7 mouse cellular contexts compared by ENCODE assay signal in genomic region chr10:82795767-82796166, GRCm38 (mm10). TPM values are rescaled to one million over a fixed set of nuclear protein-coding genes. Genes with fewer than 3 reads are reported as not detected.
DNase-seq lines count a peak whose midpoint lies in the region; ATAC-seq and TF ChIP-seq lines count a peak whose summit lies in the region.

No protein-coding gene starts in this region.

- H3K4me3 ChIP-seq in layer of hippocampus, adult 2 months: peak overlapping the region; percentile 27; the same call in 1 of the 2 replicates
- H3K4me3 ChIP-seq in forebrain, embryonic 16.5 days (replicated peaks; ENCODE audit: low read length): peak overlapping the region; percentile 2; the same call in 1 of the 2 replicates
- peak overlapping the region; percentile 83 for H3K4me3 ChIP-seq in megakaryocyte, embryonic 14.5 days (replicated peaks)

- WGBS in forebrain, embryonic 16.5 days: 49% methylated on average over 8 of the region's 8 CpGs

- ATAC-seq in forebrain, embryonic 16.5 days: peak; percentile 34

- H3K9me3 ChIP-seq in forebrain, embryonic 16.5 days (ENCODE audit: control insufficient read depth, low read length): no peaks in the 10 kb centered on the region
- peaks cover 6% of the 10 kb centered on the region for H3K9me3 ChIP-seq in megakaryocyte, embryonic 14.5 days

- no peaks in the 10 kb centered on the region for H3K36me3 ChIP-seq in forebrain, embryonic 16.5 days (ENCODE audit: control insufficient read depth, insufficient read depth)
- H3K36me3 ChIP-seq in megakaryocyte, embryonic 14.5 days (replicated peaks; ENCODE audit: low read length): no peaks in the 10 kb centered on the region

- no peak for TF ChIP-seq POLR2A in brain, embryonic 14.5 days (IDR thresholded peaks at IDR 0.05; ENCODE audit: borderline replicate concordance, extremely low read depth, insufficient read depth, insufficient read length, poor library complexity, severe bottlenecking)

- 0 out of 2 replicates have a peak overlapping the region, but pooled peaks have one; percentile 13 for H3K9ac ChIP-seq in forebrain, embryonic 16.5 days (replicated peaks; ENCODE audit: low read depth, low read length)

- peak overlapping the region; percentile 44 for H3K4me2 ChIP-seq in forebrain, embryonic 16.5 days (ENCODE audit: low read length)

- H3K4me1 ChIP-seq in forebrain, embryonic 16.5 days (replicated peaks; ENCODE audit: control insufficient read depth, insufficient read depth, low read length): peaks cover 14% of the 10 kb centered on the region
- peaks cover 37% of the 10 kb centered on the region for H3K4me1 ChIP-seq in megakaryocyte, embryonic 14.5 days

- DNase-seq in layer of hippocampus, adult 2 months (ENCODE audit: low spot score in 2 of 2): no peak
- DNase-seq in layer of hippocampus, adult 9-11 months: no peak
- DNase-seq in brain, embryonic 14.5 days (ENCODE audit: low read depth): peak; percentile 25
- no peak for DNase-seq in adrenal gland, adult (ENCODE audit: inconsistent age in 2 of 2, low spot score in 1 of 2)
- no peak for DNase-seq in yolk sac, embryonic 10.5 days (ENCODE audit: low spot score)

- peak overlapping the region; percentile 72 for H3K27ac ChIP-seq in layer of hippocampus, adult 2 months
- peak overlapping the region; percentile 77 for H3K27ac ChIP-seq in forebrain, embryonic 16.5 days (ENCODE audit: low read length)

- no peaks in the 10 kb centered on the region for H3K27me3 ChIP-seq in forebrain, embryonic 16.5 days (replicated peaks; ENCODE audit: control insufficient read depth, insufficient read depth, low read length)
- H3K27me3 ChIP-seq in megakaryocyte, embryonic 14.5 days (replicated peaks): peaks cover 12% of the 10 kb centered on the region

- no peak for TF ChIP-seq CTCF in layer of hippocampus, adult 2 months (conservative IDR thresholded peaks at IDR 0.05)
- no peak for TF ChIP-seq CTCF in brain, embryonic 14.5 days (IDR thresholded peaks at IDR 0.05; ENCODE audit: borderline replicate concordance, extremely low read depth, insufficient read depth, insufficient read length)

RNA-seq across cellular contexts. Expression of gene Nfyb, which starts 31.8 kb away (rescaled TPM):
- total RNA-seq in layer of hippocampus, adult 2 months (2021): 10 to 100 TPM; 67.7 to 67.8 TPM
- 55.7 and 64.5 TPM in 2 replicates for polyA plus RNA-seq in brain, embryonic 14.5 days (2012; rRNA removed)
- polyA plus RNA-seq in forebrain, embryonic 16.5 days (2015; fragmentation: Nextera tagmentation; extraction: Ambion mirVana): 60.1 and 72.9 TPM in 2 replicates
- polyA plus RNA-seq in megakaryocyte, embryonic 14.5 days (2012; ENCODE audit: insufficient read depth, low replicate concordance): 9.1 and 45.1 TPM in 2 replicates

RNA-seq across cellular contexts. Expression of gene Txnrd1, which starts 38.0 kb away (rescaled TPM):
- total RNA-seq in layer of hippocampus, adult 2 months (2021): 10 to 100 TPM; 53.1 to 54.0 TPM
- polyA plus RNA-seq in brain, embryonic 14.5 days (2012; rRNA removed): 105 and 115 TPM in 2 replicates
- 157 and 179 TPM in 2 replicates for polyA plus RNA-seq in forebrain, embryonic 16.5 days (2015; fragmentation: Nextera tagmentation; extraction: Ambion mirVana)
- polyA plus RNA-seq in megakaryocyte, embryonic 14.5 days (2012; ENCODE audit: insufficient read depth, low replicate concordance): 80.6 and 172 TPM in 2 replicates

Comparison
In these comparisons a context has a peak if more than half of its experiments do, and no peak if none do; other contexts are left out.
1. H3K4me3 ChIP-seq: peak in every context shown above with its lines; median percentile 83 in megakaryocyte, embryonic 14.5 days; 27 in layer of hippocampus, adult 2 months; 2 in forebrain, embryonic 16.5 days.